Comparison of ENCODE assay signal across 16 mouse cellular contexts in the genomic region with DNA sequence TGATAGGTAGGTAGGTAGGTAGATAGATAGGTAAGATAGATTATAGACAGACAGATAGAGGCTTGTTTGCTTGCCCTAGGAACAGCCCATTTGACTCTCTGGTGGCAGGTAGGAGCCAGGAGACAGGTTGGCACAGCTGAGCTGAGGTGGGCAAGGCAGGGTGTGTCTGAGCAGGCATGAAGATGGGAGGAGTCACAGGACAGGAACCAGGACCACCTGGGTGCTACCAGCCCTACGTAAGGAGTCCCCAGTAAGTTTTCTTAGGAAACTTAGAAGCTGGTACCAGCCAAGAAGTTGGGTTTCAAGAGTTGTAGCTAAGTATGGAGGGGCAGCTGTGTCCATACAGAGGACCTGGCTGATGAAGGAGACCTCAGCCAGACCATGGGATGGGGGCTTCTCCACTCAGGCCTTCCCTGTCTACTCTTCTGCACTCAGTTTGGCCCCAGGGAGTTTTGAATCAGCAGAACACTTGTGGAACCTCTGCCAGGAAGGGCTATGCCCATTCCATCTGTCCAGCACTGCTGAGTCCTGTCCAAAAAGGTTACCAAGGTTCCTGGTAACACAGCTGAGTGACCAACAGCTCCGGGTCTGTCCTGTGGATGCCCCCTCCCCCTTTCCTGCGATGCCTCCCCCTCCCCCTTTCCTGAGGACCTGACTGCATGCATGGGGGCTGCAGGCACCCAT.
"Had no signal": no experiment of that assay in that cellular context is flagged by ENCODE, and none has a peak within 500 bp of the region (broad histone marks: within the 10 kb centered on the region; RNA-seq: fewer than 3 reads in every experiment).

No protein-coding gene starts in this region.

- H3K27me3 ChIP-seq: neural tube, embryonic 15.5 days; stomach, embryonic 15.5 days had no signal

- H3K4me3 ChIP-seq: midbrain, embryonic 10.5 days; midbrain, embryonic 12.5 days; myocyte; neural tube, embryonic 13.5 days; neural tube, embryonic 15.5 days; stomach, embryonic 15.5 days had no signal

- H3K27ac ChIP-seq: midbrain, embryonic 10.5 days; midbrain, embryonic 12.5 days; neural tube, embryonic 13.5 days; neural tube, embryonic 15.5 days; stomach, embryonic 15.5 days; stomach, postnatal 0 days had no signal

- DNase-seq: lung, adult 18-20 months; lung, embryonic 14.5 days; lung, postnatal 10 days; lung, postnatal 4 days; midbrain, embryonic 14.5 days; right cerebral cortex, postnatal 14 days; thymus, adult 2 months; thymus, postnatal 25 days; thymus, postnatal 4 days had no signal
